Mouse (Mus musculus): ENCODE data around the gene Kcnk10.

Gene Kcnk10

GRCm38 (mm10) chr12:98394115-98394514 lies 184.0 kb downstream of the Kcnk10 start:
- no peak for DNase-seq

GRCm38 (mm10) chr12:98391347-98391746 lies 186.8 kb downstream of the Kcnk10 start:
- DNase-seq, result no peak

DNA sequence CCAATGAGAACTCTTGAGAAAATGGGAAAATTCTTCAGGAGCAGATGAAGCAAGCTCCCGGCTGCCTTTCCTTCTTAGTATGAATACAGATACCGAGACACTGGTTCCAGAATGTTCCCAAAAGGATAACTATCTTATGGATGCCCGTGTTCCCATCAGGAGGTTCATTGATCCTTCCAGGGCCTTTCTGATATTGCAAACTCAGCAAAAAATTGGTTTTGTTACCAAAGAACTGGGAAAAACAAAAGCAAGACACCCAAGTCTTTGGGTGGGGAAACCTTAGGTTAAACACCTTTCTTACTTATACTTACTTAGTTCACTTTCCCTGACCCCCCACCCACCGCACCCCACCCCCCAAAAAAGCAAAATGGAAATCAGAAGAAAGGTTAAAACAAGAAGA lies 188.5 kb downstream of the Kcnk10 start:
- no peak for DNase-seq

Measured in cerebellum, postnatal 10 days (tissue).